Mouse (Mus musculus) ZHBTc4 (cell line): ENCODE results near the gene Sptan1.

ENCODE experiments used
- DNase-seq: peaks from one replicate; pipeline ENCODE4 v3.0.0-alpha.2; 2011; ENCODE audit warnings: low read depth, low spot score

The Sptan1 gene

GRCm38 (mm10) chr2:29965250-29965843, at the start of gene Sptan1:
Sptan1 (plus strand) TSS chr2:29965560.
- peak; percentile 98 for DNase-seq

- DNase-seq = no peak
These were observed 47.7 kb upstream of the Sptan1 start for GRCm38 (mm10) chr2:29917621-29918020.

DNA sequence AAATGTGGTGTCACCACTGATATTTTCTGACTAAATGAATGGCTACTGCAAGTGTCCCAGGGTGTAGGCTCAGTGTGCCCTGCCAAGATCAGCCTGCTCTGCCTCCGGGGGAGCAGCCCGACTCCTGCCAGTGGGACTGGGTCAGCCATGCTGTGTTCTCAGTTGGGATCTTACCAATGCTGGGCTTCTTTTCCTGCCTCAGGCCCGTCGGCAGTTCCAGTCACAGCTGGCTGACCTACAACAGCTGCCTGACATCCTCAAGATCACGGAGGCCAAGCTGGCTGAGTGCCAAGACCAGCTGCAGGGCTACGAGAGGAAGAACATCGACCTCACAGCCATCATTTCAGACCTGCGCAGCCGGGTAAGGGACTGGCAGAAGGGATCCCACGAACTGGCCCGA, 43.3 kb upstream of the Sptan1 start:
- DNase-seq = peak; percentile 62

- DNase-seq = no peak
These were observed 38.8 kb upstream of the Sptan1 start for GRCm38 (mm10) chr2:29926542-29926941.

DNA sequence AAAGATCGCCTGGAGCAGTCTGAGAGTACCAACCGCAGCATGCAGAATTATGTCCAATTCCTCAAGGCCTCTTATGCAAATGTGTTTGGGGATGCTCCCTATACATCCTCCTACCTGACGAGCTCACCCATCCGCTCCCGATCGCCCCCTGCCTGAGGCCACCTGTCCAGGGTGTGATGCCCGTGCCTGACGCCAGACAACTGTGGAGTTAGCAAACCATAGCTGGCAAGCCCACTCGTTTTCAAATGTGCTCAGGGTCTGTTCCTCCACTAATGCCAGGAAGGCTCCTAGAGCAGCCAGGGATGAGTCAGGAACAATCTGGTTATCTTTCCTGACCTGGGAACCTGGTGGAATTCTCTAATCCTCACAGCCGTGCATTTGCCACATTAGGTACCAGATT, 34.9 kb upstream of the Sptan1 start:
- DNase-seq = peak; percentile 40

- DNase-seq = no peak
These were observed 34.2 kb upstream of the Sptan1 start for GRCm38 (mm10) chr2:29931194-29931593.

GRCm38 (mm10) chr2:29934906-29935599, 30.3 kb upstream of the Sptan1 start, which contains the start of gene Gle1:
Gle1 (plus strand) TSS chr2:29935426.
- DNase-seq = peak; percentile 98

- DNase-seq = no peak
These were observed 25.3 kb upstream of the Sptan1 start for GRCm38 (mm10) chr2:29940073-29940472.

GRCm38 (mm10) chr2:29940826-29941225, 24.5 kb upstream of the Sptan1 start:
- no peak for DNase-seq

GRCm38 (mm10) chr2:29944723-29945122, 20.6 kb upstream of the Sptan1 start:
- peak; percentile 76 for DNase-seq

GRCm38 (mm10) chr2:29948896-29949295, 16.5 kb upstream of the Sptan1 start:
- DNase-seq = no peak

- DNase-seq = no peak
These were observed 4.1 kb upstream of the Sptan1 start for GRCm38 (mm10) chr2:29961246-29961645.

DNA sequence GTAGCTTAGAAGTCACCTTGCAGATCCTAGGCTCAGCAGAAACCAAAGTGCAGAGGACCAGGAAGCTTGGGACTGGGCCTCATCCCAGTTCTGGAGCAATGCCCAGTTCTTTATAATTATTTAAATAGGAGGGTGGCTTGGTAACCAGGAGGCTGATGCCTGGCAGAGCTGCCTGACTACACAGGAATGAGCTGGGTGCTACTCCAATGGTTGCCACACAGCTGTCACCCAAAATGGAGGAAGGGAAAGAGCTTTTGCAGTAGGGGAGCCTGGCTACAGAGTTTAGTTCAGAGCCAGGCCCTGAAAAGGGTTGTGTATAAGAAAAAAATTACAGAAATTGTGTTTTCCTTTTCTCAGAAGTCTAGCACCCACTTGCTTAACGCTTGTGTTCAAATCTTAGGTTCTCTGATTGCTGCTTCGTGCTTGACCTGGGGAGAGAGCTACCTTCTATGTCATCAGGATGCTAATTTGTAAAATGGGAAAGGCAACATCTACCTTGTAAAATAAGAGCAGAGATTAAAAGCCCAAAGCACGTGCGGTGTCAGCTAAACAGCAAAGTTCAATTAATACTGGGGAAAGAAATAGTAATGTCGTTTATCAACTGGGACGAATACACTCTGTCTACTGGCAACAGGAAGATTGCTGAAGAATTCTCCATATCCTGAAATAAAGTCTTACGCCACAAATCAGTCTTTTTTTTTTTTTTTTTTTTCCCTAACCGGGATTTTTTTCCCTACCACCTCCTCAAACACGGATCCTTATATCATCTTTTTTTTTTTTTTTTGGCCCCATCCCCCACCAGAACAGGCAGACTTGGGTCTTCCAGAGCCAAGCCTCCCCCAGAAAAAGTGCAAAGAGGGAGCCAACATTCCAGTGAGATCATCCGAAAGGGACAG, 758 bp upstream of the Sptan1 start:
- no peak for DNase-seq

DNA sequence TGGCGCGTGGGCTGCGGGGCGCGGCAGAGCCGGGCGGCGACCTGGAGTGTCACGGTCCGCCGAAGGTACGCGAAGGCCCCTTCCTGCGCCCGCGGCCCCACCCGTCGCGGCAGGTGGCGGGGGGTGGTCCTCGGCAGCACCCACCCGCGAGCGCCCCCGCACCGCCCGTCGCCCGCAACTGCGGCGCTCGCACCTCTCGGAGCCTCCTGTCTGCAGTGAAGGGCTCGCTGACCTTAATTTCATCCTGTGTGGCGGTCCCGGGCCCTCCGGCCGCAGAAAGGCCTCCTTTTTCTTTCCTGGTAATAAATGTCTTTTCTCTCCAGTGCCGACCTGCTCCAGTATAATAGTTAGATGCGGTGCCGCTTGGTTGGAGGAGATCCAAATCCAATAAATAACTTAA, 546 bp downstream of the Sptan1 start:
- peak; percentile 37 for DNase-seq

DNA sequence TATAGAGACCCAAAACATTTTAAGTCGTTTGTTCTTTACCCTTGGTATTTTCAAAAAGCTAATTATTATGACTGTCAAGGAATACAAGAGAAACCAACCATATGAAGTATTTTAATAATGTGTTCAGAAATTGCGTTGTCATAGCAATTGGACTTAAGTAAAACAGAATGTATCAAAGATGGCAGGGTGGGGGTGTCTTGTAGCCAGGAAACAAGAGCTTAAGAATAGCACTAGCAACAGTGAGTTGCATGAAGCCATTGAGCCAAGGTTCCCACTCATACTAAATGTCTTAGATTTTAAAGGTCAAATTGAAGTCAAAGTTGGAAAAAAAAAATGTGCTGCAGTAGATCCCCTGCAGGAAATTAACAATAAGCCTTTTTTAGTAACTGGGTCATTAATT, 1.5 kb downstream of the Sptan1 start:
- no peak for DNase-seq

DNA sequence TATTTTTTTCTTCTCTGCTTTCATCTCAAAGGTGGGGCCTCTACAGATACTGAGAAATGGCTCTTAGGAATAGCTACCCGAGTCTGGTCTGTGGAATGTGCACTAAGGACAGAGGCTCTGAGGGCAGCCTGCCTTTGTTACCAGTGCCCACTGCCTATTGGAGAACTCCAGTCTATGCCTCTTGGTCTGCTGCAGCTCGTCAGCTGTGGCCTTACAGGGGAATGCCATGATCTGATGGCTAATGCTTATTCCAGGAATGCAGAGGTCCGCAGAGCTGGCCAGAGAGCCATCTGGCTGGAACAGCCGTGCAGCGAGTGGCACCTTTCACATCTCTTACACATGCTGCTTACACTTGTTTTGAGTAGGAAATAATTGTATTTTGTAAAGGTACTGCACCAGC, 2.4 kb downstream of the Sptan1 start:
- DNase-seq = no peak

GRCm38 (mm10) chr2:29968638-29969037, 3.3 kb downstream of the Sptan1 start:
- no peak for DNase-seq

GRCm38 (mm10) chr2:29971838-29972635, 6.7 kb downstream of the Sptan1 start:
- DNase-seq = no peak

- DNase-seq = peak; percentile 83
These were observed 8.2 kb downstream of the Sptan1 start for GRCm38 (mm10) chr2:29973525-29973924.

GRCm38 (mm10) chr2:29977307-29977706, 11.9 kb downstream of the Sptan1 start:
- DNase-seq = peak; percentile 65

DNA sequence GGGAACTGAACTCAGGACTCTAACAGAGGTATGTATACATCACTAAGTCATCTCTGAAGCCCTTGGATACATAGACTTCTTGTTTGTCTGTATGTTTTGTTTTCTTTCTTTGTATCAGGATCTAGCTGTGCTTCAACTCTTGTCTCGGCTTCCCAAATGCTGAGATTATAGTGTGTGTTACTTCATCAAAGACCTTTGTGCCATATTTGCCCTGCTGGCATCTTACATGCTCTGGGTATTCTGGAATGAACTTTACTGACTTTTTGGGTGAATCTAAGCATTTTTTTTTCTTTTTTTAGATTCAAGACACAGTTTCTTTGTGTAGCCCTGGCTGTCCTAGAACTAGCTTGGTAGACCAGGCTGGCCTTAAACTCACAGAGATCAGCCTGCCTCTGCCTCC, 15.3 kb downstream of the Sptan1 start:
- DNase-seq = no peak

DNA sequence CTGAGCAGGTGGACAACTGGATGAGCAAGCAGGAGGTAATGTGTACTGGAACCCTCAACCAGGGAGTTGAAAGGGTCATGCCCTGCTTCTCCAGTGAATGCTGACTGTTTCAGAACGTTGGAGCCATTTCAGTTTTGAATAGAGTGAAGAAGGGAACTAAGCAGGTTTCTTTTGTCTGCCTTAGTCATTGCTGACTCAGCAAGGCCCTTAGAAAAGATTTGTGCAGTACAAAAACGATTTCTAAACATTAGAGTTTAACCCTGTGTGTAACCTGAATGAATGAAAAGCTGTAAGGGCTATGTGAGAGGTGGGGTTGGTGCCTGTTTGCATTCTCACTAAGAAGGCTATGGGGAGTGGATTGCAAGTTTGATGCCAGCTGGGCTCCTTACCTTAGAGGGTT, 26.6 kb downstream of the Sptan1 start:
- DNase-seq = no peak
